Mouse (Mus musculus): Measurements from ENCODE around the gene Fpgt. TPM values are rescaled to one million over a fixed set of nuclear protein-coding genes. Genes with fewer than 3 reads are reported as not detected.

The Fpgt gene
- 12.7 and 13.3 TPM in 2 replicates for polyA plus RNA-seq (2016; fragmentation: Nextera tagmentation; extraction: Ambion mirVana)

DNA sequence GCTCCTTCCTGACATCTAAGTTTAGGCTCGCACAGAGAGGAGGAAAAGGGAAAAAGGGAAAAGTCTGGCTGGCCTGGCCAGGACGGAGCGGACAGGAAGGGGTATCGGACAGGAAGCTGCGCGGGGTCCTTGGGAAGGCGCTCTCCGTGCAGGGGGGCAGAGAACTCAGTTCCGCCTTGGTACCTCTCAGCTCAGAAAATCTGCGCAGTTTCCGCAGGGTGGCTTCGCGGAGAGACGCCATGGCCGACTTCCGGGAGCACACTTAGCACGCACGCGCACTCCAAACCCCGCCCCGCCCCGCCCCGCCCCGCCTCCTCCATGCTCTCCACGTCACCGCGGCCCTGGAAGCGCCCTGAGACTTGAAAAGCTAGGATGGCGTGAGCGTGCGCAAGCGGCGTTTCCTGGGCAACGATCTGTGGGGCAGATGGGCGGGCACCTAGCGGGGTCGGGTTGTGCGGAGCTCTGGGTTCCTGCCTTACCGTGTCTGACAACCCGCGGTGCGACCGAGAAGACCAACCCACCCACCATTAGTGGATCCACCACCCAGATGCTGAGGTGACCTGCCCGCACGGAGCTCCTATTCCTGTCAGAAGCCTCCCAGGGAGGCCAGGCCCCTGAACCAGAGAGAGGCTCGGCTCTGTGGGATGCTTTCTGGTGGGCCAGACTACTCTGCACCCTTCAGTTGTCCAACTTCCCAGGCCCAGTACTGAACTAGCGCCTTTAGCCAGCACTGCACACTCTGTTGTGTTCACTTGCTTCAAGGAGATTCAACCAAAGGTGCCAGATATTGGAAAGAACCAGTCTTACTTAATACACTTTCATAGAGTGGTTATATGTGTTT, at the start of gene Fpgt, which contains the start of gene Lrriq3:
Gene Fpgt (minus strand): TSS at position 288 of the 841 bp plus-strand sequence.
Gene Lrriq3 (plus strand): TSS at position 319 of the 841 bp plus-strand sequence.
- WGBS = under 1% methylated on average over 47 of the region's 47 CpGs
- Histone ChIP-seq H3K4me1 (peaks cover 12% of the 10 kb centered on the region), H3K27ac (replicated peaks) (peak within 1 kb of the TSS; percentile 91), H3K27me3 (replicated peaks; ENCODE audit: low read depth, poor library complexity, severe bottlenecking) (no peaks in the 10 kb centered on the region), H3K4me3 (peak within 1 kb of the TSS; percentile 72), H3K9me3 (no peaks in the 10 kb centered on the region), H3K36me3 (replicated peaks) (0 out of 2 replicates have a peak, but pooled peaks cover 5% of the 10 kb centered on the region)
- DNase-seq (ENCODE audit: low spot score) = peak; percentile 98

DNA sequence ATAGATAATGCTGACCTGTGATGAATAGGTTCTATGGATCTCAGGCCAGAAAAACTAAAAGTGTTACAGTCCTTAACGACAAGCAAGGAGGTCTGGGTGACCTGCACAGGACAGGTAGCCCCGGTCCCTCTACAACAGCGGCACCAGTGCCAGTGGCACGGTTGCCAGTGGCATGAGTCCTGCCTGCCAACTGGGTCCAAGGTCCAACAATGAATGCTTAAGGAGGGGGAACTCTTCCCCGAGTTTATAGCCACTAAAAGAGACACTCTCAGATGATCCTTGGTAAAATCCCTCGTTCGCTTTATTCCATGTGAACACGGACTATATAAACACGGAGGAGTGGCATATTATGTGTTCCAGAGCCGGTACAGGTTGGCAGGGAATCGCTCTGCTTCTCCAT, 47.8 kb upstream of the Fpgt start:
- Histone ChIP-seq H3K9me3 (no peaks in the 10 kb centered on the region), H3K27me3 (replicated peaks; ENCODE audit: low read depth, poor library complexity, severe bottlenecking) (no peaks in the 10 kb centered on the region), H3K4me1 (no peaks in the 10 kb centered on the region), H3K4me3 (no peak overlapping the region), H3K36me3 (replicated peaks) (no peaks in the 10 kb centered on the region), H3K27ac (replicated peaks) (no peak overlapping the region)
- 95% methylated on average over 11 of the region's 11 CpGs for WGBS
- no peak for DNase-seq (ENCODE audit: low spot score)

DNA sequence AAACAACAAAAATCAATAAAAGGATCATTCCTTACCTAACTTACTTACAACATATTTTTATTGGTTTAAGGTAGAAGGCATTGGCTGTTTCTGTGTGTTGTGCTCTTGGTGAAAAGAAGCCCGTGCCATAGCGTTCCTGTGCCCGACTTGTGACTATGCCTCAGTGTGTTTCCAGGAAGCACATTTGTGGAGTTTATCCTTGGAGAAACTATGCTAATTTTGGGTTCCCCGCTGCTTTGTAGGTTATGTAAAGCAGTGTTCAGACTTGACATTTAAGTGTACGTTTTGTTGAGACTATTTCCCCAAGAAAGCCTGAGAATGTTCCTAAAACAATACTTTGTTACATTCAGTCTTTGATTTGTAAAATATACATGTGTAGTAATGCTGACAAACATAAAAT, 44.5 kb upstream of the Fpgt start:
- Histone ChIP-seq H3K9me3 (no peaks in the 10 kb centered on the region), H3K4me3 (no peak overlapping the region), H3K27ac (replicated peaks) (no peak overlapping the region), H3K27me3 (replicated peaks; ENCODE audit: low read depth, poor library complexity, severe bottlenecking) (no peaks in the 10 kb centered on the region), H3K36me3 (replicated peaks) (no peaks in the 10 kb centered on the region), H3K4me1 (no peaks in the 10 kb centered on the region)
- no peak for DNase-seq (ENCODE audit: low spot score)
- 90% methylated on average over 5 of the region's 5 CpGs for WGBS

DNA sequence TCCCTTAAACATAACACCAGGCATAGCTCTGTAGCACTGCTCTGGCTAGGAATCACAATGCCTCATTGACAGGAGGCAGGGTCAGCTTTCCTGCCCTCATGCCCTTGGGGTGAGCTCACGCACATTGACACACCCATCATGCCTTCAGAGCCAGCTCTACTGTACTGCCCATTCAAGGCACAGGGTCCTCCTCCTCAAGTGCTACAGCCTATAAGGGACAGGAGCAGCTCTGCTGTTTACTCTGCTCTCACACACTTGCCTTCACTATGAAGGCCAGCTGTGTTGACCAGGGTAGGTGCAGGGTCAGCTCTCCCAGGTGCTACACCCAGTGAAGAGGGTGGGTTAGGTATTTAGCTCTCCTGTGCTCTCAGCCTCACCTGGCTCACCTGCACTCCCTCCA, 12.8 kb upstream of the Fpgt start:
- Histone ChIP-seq H3K4me1 (0 out of 2 replicates have a peak, but pooled peaks cover 2% of the 10 kb centered on the region), H3K36me3 (replicated peaks) (no peaks in the 10 kb centered on the region), H3K9me3 (no peaks in the 10 kb centered on the region), H3K27me3 (replicated peaks; ENCODE audit: low read depth, poor library complexity, severe bottlenecking) (no peaks in the 10 kb centered on the region), H3K27ac (replicated peaks) (no peak overlapping the region), H3K4me3 (no peak overlapping the region)
- no peak for DNase-seq (ENCODE audit: low spot score)
- WGBS = 39% methylated on average over 1 of the region's 1 CpGs

DNA sequence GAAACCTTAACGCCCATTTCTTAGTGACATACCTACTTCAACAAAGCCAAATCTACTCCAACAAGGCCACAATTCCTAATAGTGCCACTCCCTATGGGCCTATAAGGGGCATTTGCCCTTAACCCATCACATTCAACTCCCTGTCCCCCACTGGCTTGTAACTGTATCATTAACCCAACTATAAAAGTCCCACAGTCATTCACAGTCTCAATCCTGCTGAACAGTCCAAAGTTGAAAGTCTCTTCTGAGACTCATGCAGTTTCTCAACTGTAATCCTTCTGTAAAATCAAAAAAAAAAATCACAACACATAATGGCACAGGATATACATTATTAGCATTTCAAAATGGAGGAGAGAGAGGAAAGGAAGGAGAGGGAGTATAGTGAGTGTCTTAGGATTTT, 6.1 kb upstream of the Fpgt start:
- Histone ChIP-seq H3K27me3 (replicated peaks; ENCODE audit: low read depth, poor library complexity, severe bottlenecking) (no peaks in the 10 kb centered on the region), H3K4me1 (no peaks in the 10 kb centered on the region), H3K4me3 (no peak overlapping the region), H3K36me3 (replicated peaks) (no peaks in the 10 kb centered on the region), H3K9me3 (no peaks in the 10 kb centered on the region), H3K27ac (replicated peaks) (no peak overlapping the region)
- 82% methylated on average over 1 of the region's 1 CpGs for WGBS
- no peak for DNase-seq (ENCODE audit: low spot score)

DNA sequence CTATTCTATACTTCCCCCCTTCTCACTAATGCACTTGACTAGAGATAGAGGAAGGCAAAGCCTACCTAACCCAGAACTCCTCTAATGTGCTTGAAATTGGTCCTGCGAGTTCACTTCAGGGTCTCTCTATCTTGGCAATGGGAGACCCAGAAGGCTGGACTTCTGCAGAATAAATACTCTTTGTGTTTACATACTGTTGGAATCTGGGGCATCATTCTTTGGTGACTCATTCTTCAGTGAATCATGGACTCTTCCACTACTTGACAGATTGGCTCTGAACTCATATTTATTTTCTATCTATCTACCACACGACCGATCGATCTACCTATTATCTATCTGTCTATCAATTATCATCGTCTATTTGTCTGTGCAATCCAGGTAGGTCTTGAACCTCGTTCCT, 1.1 kb downstream of the Fpgt start:
- peaks cover 14% of the 10 kb centered on the region for H3K36me3 ChIP-seq (replicated peaks)
- no peaks in the 10 kb centered on the region for H3K27me3 ChIP-seq (replicated peaks; ENCODE audit: low read depth, poor library complexity, severe bottlenecking)
- peak overlapping the region; percentile 72 for H3K4me3 ChIP-seq
- H3K4me1 ChIP-seq = peaks cover 12% of the 10 kb centered on the region
- no peaks in the 10 kb centered on the region for H3K9me3 ChIP-seq
- no peak for DNase-seq (ENCODE audit: low spot score)
- 92% methylated on average over 6 of the region's 6 CpGs for WGBS
- no peak overlapping the region for H3K27ac ChIP-seq (replicated peaks)

DNA sequence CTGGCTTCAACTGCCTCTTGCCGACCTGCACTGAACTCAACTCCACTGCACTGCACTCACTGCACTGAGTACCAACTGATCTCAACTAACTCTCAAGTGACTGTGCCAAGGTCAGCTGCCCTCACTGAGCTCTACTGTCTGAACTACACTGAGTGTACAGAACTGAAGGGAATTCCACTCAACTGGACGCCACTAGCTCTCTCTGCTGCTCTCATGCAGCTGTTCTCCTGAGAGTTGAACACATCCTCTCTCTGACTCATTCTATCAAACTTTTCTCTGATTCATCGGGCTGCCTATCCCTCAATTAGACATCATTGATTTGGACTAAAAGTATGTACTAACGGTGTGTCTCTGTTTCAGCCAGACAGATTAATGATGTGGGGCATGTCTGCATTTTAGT, 15.3 kb downstream of the Fpgt start:
- WGBS = 81% methylated on average over 4 of the region's 4 CpGs
- Histone ChIP-seq H3K36me3 (replicated peaks) (no peaks in the 10 kb centered on the region), H3K4me1 (no peaks in the 10 kb centered on the region), H3K9me3 (no peaks in the 10 kb centered on the region), H3K4me3 (no peak overlapping the region), H3K27ac (replicated peaks) (no peak overlapping the region), H3K27me3 (replicated peaks; ENCODE audit: low read depth, poor library complexity, severe bottlenecking) (no peaks in the 10 kb centered on the region)
- no peak for DNase-seq (ENCODE audit: low spot score)

DNA sequence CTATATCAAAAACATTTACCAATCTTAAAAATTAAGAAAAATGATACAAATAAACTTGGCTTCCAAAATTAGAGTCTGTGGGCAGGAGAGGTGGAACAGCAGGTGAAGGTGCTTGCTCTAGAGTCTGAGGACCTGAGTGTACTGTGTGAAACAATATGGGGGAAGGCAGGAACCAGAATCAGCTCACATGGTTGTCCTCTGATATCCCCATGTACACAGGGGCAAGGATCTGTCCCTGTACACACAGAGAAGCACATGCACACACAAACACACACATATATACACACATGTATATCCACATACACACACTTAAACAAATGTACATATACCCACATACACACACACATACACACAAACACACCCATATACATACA, 33.8 kb downstream of the Fpgt start:
- Histone ChIP-seq H3K27ac (replicated peaks) (no peak overlapping the region), H3K36me3 (replicated peaks) (no peaks in the 10 kb centered on the region), H3K4me1 (no peaks in the 10 kb centered on the region), H3K4me3 (no peak overlapping the region), H3K27me3 (replicated peaks; ENCODE audit: low read depth, poor library complexity, severe bottlenecking) (no peaks in the 10 kb centered on the region), H3K9me3 (no peaks in the 10 kb centered on the region)
- DNase-seq (ENCODE audit: low spot score) = no peak

DNA sequence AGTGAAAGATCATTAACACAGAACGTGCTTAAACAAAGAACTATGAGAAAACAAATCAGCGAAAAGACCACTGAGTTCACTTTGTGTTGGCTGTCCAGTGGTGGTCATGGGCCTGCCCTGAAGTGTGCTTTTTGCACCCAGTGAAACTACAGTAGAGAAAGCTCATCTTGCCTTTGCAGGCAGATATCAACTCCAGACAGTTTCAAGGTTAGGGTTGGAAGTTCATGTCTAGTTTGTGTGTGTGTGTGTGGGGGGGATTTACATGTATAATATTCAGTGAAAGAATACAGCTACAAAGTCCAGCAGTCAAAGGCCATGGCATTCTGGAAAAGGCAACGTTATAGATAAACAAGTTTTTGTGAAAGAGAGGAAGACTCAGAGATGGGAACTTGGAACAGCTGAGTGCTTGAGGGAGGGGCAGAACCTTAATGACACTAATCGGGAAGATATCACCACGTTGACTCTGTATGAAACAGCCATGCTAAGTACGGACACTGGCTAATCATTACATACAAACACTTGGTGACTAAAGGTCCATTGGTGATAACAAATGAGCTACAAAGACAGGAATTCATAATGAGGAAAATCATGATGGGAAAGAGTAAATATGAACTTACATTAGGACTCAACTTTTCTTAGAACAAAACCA, 34.3 kb downstream of the Fpgt start:
- Histone ChIP-seq H3K9me3 (no peaks in the 10 kb centered on the region), H3K4me1 (no peaks in the 10 kb centered on the region), H3K27me3 (replicated peaks; ENCODE audit: low read depth, poor library complexity, severe bottlenecking) (no peaks in the 10 kb centered on the region), H3K36me3 (replicated peaks) (no peaks in the 10 kb centered on the region), H3K27ac (replicated peaks) (no peak overlapping the region), H3K4me3 (no peak overlapping the region)
- DNase-seq (ENCODE audit: low spot score) = no peak
- 84% methylated on average over 6 of the region's 6 CpGs for WGBS

DNA sequence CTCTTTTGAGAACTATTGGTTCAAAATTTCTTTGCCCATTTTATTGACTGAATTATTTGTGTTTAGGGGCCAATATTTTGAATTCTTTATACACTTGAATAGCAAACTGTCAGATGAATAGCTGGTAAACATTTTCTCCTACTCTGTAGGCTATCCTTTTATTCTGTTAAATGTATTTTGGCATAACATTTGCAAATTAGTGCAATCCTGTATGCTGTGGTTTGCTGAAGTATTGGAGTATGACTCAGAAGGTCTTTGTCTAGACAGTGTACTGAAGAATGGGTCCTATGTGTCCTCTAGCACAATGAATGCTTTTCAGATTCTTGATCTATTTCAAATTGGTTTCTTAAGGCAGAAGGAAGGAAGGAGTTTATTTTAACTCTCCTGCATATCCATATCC, 35.6 kb downstream of the Fpgt start:
- no peak for DNase-seq (ENCODE audit: low spot score)
- H3K27ac ChIP-seq (replicated peaks) = no peak overlapping the region
- no peaks in the 10 kb centered on the region for H3K36me3 ChIP-seq (replicated peaks)
- H3K9me3 ChIP-seq = no peaks in the 10 kb centered on the region
- no peak overlapping the region for H3K4me3 ChIP-seq
- H3K27me3 ChIP-seq (replicated peaks; ENCODE audit: low read depth, poor library complexity, severe bottlenecking) = no peaks in the 10 kb centered on the region
- no peaks in the 10 kb centered on the region for H3K4me1 ChIP-seq

DNA sequence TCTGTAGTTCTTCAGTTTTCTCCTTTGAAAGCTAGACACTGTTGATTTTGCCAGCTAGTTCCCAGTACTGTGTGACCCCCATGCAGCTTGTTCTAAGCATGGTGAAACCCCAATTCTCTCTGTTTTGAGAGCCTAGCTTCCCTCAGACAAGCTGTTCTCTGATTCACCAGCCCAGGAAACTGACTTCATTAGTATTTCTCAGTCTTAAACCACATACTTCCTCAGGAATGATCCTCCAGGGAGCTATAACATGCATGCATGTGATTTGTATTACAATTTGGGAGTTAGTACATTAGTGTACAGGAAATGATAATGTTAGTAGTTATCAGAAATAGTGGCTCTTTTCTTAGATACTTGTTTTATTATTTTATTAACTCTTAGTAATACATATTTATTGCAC, 36.6 kb downstream of the Fpgt start:
- Histone ChIP-seq H3K27me3 (replicated peaks; ENCODE audit: low read depth, poor library complexity, severe bottlenecking) (no peaks in the 10 kb centered on the region), H3K27ac (replicated peaks) (no peak overlapping the region), H3K4me3 (no peak overlapping the region), H3K4me1 (no peaks in the 10 kb centered on the region), H3K9me3 (no peaks in the 10 kb centered on the region), H3K36me3 (replicated peaks) (no peaks in the 10 kb centered on the region)
- DNase-seq (ENCODE audit: low spot score) = no peak

DNA sequence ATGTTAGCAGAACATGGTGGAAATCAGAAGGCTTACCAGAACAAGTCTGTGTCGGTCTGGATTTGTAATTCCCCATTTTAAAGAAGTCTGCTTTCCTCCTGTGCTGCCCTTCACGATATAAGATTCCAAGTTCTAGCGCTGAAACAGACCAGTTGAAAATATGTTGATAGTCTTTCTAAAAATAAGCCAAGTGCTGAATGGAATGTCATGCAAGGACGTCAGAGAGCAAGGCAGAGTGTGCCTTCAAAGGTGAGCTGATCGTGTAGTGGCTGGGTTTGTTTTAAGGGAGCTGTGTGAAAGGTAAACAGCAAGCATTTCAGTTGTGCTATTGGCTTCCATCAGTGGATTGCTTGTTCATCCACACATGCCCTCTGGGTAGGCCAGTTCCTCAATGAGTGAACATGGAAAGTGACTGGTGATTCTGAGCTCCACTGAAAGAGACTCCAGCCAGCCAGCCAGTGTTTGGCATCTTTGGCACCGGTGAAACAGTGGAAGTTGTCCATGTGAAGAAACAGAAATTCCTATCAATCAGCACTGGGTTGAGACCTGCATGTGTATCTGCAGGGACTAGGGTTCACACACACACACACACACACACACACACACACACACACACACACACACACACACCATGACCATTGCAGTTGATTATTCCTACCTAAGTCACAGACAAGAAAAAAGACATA, 37.8 kb downstream of the Fpgt start, which contains the start of gene Tnni3k:
Gene Tnni3k (minus strand): TSS at position 177 of the 686 bp plus-strand sequence.
- no peak within 1 kb of the TSS for H3K4me3 ChIP-seq
- H3K9me3 ChIP-seq = no peaks in the 10 kb centered on the region
- WGBS = 75% methylated on average over 6 of the region's 6 CpGs
- no peak within 1 kb of the TSS for H3K27ac ChIP-seq (replicated peaks)
- H3K4me1 ChIP-seq = no peaks in the 10 kb centered on the region
- no peak for DNase-seq (ENCODE audit: low spot score)
- H3K36me3 ChIP-seq (replicated peaks) = no peaks in the 10 kb centered on the region
- no peaks in the 10 kb centered on the region for H3K27me3 ChIP-seq (replicated peaks; ENCODE audit: low read depth, poor library complexity, severe bottlenecking)
